Mouse (Mus musculus) left cerebral cortex, postnatal 14 days (tissue): ENCODE data around the gene Dnah12. TPM values are rescaled to one million over a fixed set of nuclear protein-coding genes. Genes with fewer than 3 reads are reported as not detected.

ENCODE experiments used
- microRNA-seq, 2 experiments: library from miRNA; unstranded; fragments of <30 nt; microRNA quantifications; one replicate each; pipeline ENCODE4 v1.2.0; 2022
- total RNA-seq, 2 experiments: library from RNA; stranded (reverse); gene quantifications; 2 replicates each; pipeline ENCODE4 v1.2.3; 2021

Gene Dnah12
- total RNA-seq, 2 experiments from 2014 or later: 0.15 to 0.17 TPM

Small RNA genes within 50 kb of the gene (microRNA-seq; reads per million reads assigned to microRNA genes)
- 2.1 to 3.4 reads per million in 2 experiments for gene Mir7672

Other genes with a start within 250 kb of the Dnah12 start
- gene Slmap, start 158.3 kb upstream of the Dnah12 start, total RNA-seq: 100 to 1,000 TPM in 1 of 2 experiments, 10 to 100 TPM in 1; 96.4 to 106 TPM
- 10 to 100 TPM; 24.1 to 29.5 TPM for gene Dennd6a, start 119.4 kb upstream of the Dnah12 start, total RNA-seq
- 100 to 1,000 TPM; 131 to 139 TPM for gene Arf4, start 55.2 kb upstream of the Dnah12 start, total RNA-seq
- 1 to 10 TPM; 8.5 to 9.2 TPM for gene Pde12, start 23.4 kb upstream of the Dnah12 start, total RNA-seq
- under 1 TPM in 1 of 2 experiments, not detected in 1; 0.38 TPM for gene Asb14, start 201.3 kb downstream of the Dnah12 start, total RNA-seq